Mouse (Mus musculus) liver, postnatal 0 days (tissue): ENCODE measurements around the gene Lifr. TPM values are rescaled to one million over a fixed set of nuclear protein-coding genes. Genes with fewer than 3 reads are reported as not detected.

Experiments used
- ATAC-seq: fragments of 200-750 bp; cut with Nextera tagmentation; 2 replicates; pipeline ENCODE4 v1.8.0; 2017; ENCODE audit warnings: mild to moderate bottlenecking, moderate library complexity
- DNase-seq: peaks from one replicate; pipeline ENCODE4 v3.0.0-alpha.2; 2016
- H3K27ac ChIP-seq: fragments of 300-500 bp; sonication (generic); 2 replicates; pipeline ENCODE4 v1.5.1; 2014; ENCODE audit warnings: antibody characterized with exemption, moderate library complexity, mild to moderate bottlenecking, low read depth
- H3K27me3 ChIP-seq: fragments of 300-500 bp; sonication (generic); 2 replicates; pipeline ENCODE4 v1.6.1; 2014; ENCODE audit warnings: low read length, control low read depth, mixed read lengths; ENCODE audit not compliant: insufficient read depth
- H3K36me3 ChIP-seq: fragments of 300-500 bp; sonication (generic); replicated peaks from 2 replicates; pipeline ENCODE4 v1.6.1; 2014; ENCODE audit warnings: mild to moderate bottlenecking, control low read depth, low read length, moderate library complexity, mixed read lengths; ENCODE audit not compliant: insufficient read depth
- H3K4me1 ChIP-seq: fragments of 300-500 bp; sonication (generic); 2 replicates; pipeline ENCODE4 v1.6.1; 2014; ENCODE audit warnings: antibody characterized with exemption, mild to moderate bottlenecking, control low read depth; ENCODE audit not compliant: insufficient read depth
- H3K4me2 ChIP-seq: fragments of 300-500 bp; sonication (generic); 2 replicates; pipeline ENCODE4 v1.6.1; 2014; ENCODE audit warnings: low read depth, mild to moderate bottlenecking, low read length, moderate library complexity, mixed read lengths
- H3K4me3 ChIP-seq: fragments of 300-500 bp; sonication (generic); 2 replicates; pipeline ENCODE4 v1.5.1; 2014; ENCODE audit warnings: low read depth, low read length
- H3K9ac ChIP-seq: fragments of 300-500 bp; sonication (generic); replicated peaks from 2 replicates; pipeline ENCODE4 v1.6.1; 2014; ENCODE audit warnings: mild to moderate bottlenecking, moderate library complexity
- H3K9me3 ChIP-seq: fragments of 300-500 bp; sonication (generic); 2 replicates; pipeline ENCODE4 v1.6.1; 2016; ENCODE audit warnings: mild to moderate bottlenecking, control low read depth, low read length, mixed read lengths
- CTCF ChIP-seq: sonication (generic); IDR thresholded peaks from 2 replicates; pipeline ENCODE4 v1.5.1; 2016; ENCODE audit warnings: antibody characterized with exemption, low read depth
- EP300 ChIP-seq: IDR thresholded peaks from 2 replicates; pipeline ENCODE4 v1.6.1; 2016; ENCODE audit warnings: antibody characterized with exemption, low read depth, mild to moderate bottlenecking
- WGBS: fragments of 180-500 bp; shearing (Covaris S2); extraction: QIAGEN DNeasy Blood & Tissue Kit; methylation state at CpG from one replicate; pipeline ENCODE4 v1.1.7; 2014; ENCODE audit not compliant: insufficient replicate concordance; 5-methylcytosine and 5-hydroxymethylcytosine counted together
- polyA plus RNA-seq: library from polyadenylated mRNA; unstranded; fragments of >200 nt; fragmentation: Nextera tagmentation; extraction: Ambion mirVana; gene quantifications from 2 replicates; pipeline ENCODE4 v1.2.1, GENCODE M21; 2015

Lifr gene
- polyA plus RNA-seq, 1 experiment from 2014 or later = 49.1 TPM

- no peak overlapping the region for H3K9ac ChIP-seq
- H3K27me3 ChIP-seq = no peaks in the 10 kb centered on the region
- H3K4me3 ChIP-seq = no peak overlapping the region
- TF ChIP-seq EP300 (no peak), CTCF (no peak)
- ATAC-seq (no peak), DNase-seq (no peak)
- no peaks in the 10 kb centered on the region for H3K36me3 ChIP-seq
- H3K4me1 ChIP-seq = no peaks in the 10 kb centered on the region
- WGBS = 69% methylated on average over 14 of the region's 14 CpGs
- H3K4me2 ChIP-seq = no peak overlapping the region
- H3K27ac ChIP-seq = no peak overlapping the region
- no peaks in the 10 kb centered on the region for H3K9me3 ChIP-seq
Observed at GRCm38 (mm10) chr15:7064992-7065523, 25.4 kb upstream of the Lifr start.

- ATAC-seq (no peak), DNase-seq (no peak)
- Histone ChIP-seq H3K4me3 (no peak overlapping the region), H3K9me3 (no peaks in the 10 kb centered on the region), H3K27me3 (no peaks in the 10 kb centered on the region), H3K4me1 (no peaks in the 10 kb centered on the region), H3K27ac (no peak overlapping the region), H3K36me3 (no peaks in the 10 kb centered on the region), H3K9ac (no peak overlapping the region), H3K4me2 (no peak overlapping the region)
- TF ChIP-seq EP300 (no peak), CTCF (no peak)
- 75% methylated on average over 5 of the region's 5 CpGs for WGBS
Observed at GRCm38 (mm10) chr15:7065624-7066023, 24.8 kb upstream of the Lifr start.

GRCm38 (mm10) chr15:7066752-7067151, 23.7 kb upstream of the Lifr start:
- Histone ChIP-seq H3K27ac (no peak overlapping the region), H3K36me3 (no peaks in the 10 kb centered on the region), H3K27me3 (no peaks in the 10 kb centered on the region), H3K4me2 (no peak overlapping the region), H3K9ac (no peak overlapping the region), H3K4me1 (peaks cover 4% of the 10 kb centered on the region), H3K4me3 (no peak overlapping the region), H3K9me3 (no peaks in the 10 kb centered on the region)
- TF ChIP-seq CTCF = no peak
- no peak for TF ChIP-seq EP300
- ATAC-seq (no peak), DNase-seq (no peak)
- 75% methylated on average over 3 of the region's 3 CpGs for WGBS

- H3K4me2 ChIP-seq = no peak overlapping the region
- TF ChIP-seq EP300 (no peak), CTCF (no peak)
- H3K27ac ChIP-seq = no peak overlapping the region
- H3K36me3 ChIP-seq = no peaks in the 10 kb centered on the region
- H3K4me3 ChIP-seq = no peak overlapping the region
- H3K4me1 ChIP-seq = peaks cover 4% of the 10 kb centered on the region
- H3K9ac ChIP-seq = no peak overlapping the region
- no peaks in the 10 kb centered on the region for H3K9me3 ChIP-seq
- ATAC-seq = no peak
- DNase-seq = no peak
- WGBS = 72% methylated on average over 7 of the region's 7 CpGs
- H3K27me3 ChIP-seq = no peaks in the 10 kb centered on the region
Observed at GRCm38 (mm10) chr15:7069374-7069773, 21.0 kb upstream of the Lifr start.

GRCm38 (mm10) chr15:7070199-7070794, 20.1 kb upstream of the Lifr start:
- no peaks in the 10 kb centered on the region for H3K9me3 ChIP-seq
- H3K4me1 ChIP-seq = peaks cover 4% of the 10 kb centered on the region
- no peaks in the 10 kb centered on the region for H3K27me3 ChIP-seq
- DNase-seq (no peak), ATAC-seq (0 out of 2 replicates have a peak, but pooled peaks have one; percentile 15)
- TF ChIP-seq CTCF = no peak
- peak; percentile 68 for TF ChIP-seq EP300
- H3K4me2 ChIP-seq = no peak overlapping the region
- H3K36me3 ChIP-seq = no peaks in the 10 kb centered on the region
- 46% methylated on average over 6 of the region's 6 CpGs for WGBS
- no peak overlapping the region for H3K9ac ChIP-seq
- no peak overlapping the region for H3K27ac ChIP-seq
- no peak overlapping the region for H3K4me3 ChIP-seq

GRCm38 (mm10) chr15:7073269-7073668, 17.1 kb upstream of the Lifr start:
- Histone ChIP-seq H3K4me1 (peaks cover 4% of the 10 kb centered on the region), H3K4me3 (no peak overlapping the region), H3K9me3 (no peaks in the 10 kb centered on the region), H3K27me3 (no peaks in the 10 kb centered on the region), H3K4me2 (no peak overlapping the region), H3K27ac (no peak overlapping the region), H3K9ac (no peak overlapping the region), H3K36me3 (no peaks in the 10 kb centered on the region)
- TF ChIP-seq EP300 = peak; percentile 42
- TF ChIP-seq CTCF = no peak
- ATAC-seq (no peak), DNase-seq (no peak)
- 49% methylated on average over 3 of the region's 3 CpGs for WGBS
